Mouse (Mus musculus) left cerebral cortex, postnatal 25 days (tissue): Measurements from ENCODE around the gene Setmar. TPM values are rescaled to one million over a fixed set of nuclear protein-coding genes. Genes with fewer than 3 reads are reported as not detected.

ENCODE experiments used
- DNase-seq, 2 experiments: peaks; one replicate each; pipeline ENCODE4 v3.0.0; 2022; ENCODE audit warnings: low spot score in 2 of 2, mixed read lengths in 1 of 2
- intact Hi-C: fragments of 180-260 bp; cut with DNase I; formaldehyde crosslinking; loops from one replicate; pipeline ENCODE4 v1.15.1; 2025
- total RNA-seq, 2 experiments: library from RNA; stranded (reverse); gene quantifications; 2 replicates each; pipeline ENCODE4 v1.2.3; 2021

Setmar gene
- total RNA-seq, result 10 to 100 TPM in 1 of 2 experiments, 1 to 10 TPM in 1; 8.8 to 10.3 TPM

- peak; percentile 93 to 98 for DNase-seq
- intact Hi-C loops, result no loop called here
Observed at GRCm38 (mm10) chr6:108064918-108065526, at the start of gene Setmar. Gene Setmar, plus strand, starts transcription at chr6:108065045.

- intact Hi-C loops, result loop anchor here (1.0 to 5.0 kb wide), 4 partner anchors 18 to 479 kb away; no protein-coding TSS in a partner anchor
- peak; percentile 55 to 96 for DNase-seq
Observed at GRCm38 (mm10) chr6:108021646-108022045, 43.2 kb upstream of the Setmar start.

- peak; percentile 60 to 63 for DNase-seq
- intact Hi-C loops, result loop anchor here (5.0 kb wide), 1 partner anchor 1253 kb away; the partner anchor contains the start of gene Crbn
Observed at GRCm38 (mm10) chr6:108055041-108055440, 9.8 kb upstream of the Setmar start.

- DNase-seq, result no peak
- intact Hi-C loops, result loop anchor here (5.0 kb wide), 1 partner anchor 1254 kb away; the partner anchor contains the start of gene Crbn
Observed at GRCm38 (mm10) chr6:108055946-108056345, 8.9 kb upstream of the Setmar start.

- DNase-seq, result no peak
- intact Hi-C loops, result loop anchor here (5.0 kb wide), 1 partner anchor 1255 kb away; the partner anchor contains the start of gene Crbn
Observed at GRCm38 (mm10) chr6:108057353-108057752, 7.5 kb upstream of the Setmar start.

GRCm38 (mm10) chr6:108058066-108058465 is 6.8 kb upstream of the Setmar start:
- peak in 1 of 2 experiments; percentile 37 for DNase-seq
- intact Hi-C loops, result loop anchor here (5.0 kb wide), 1 partner anchor 1256 kb away; the partner anchor contains the start of gene Crbn

- DNase-seq, result no peak
- intact Hi-C loops, result no loop called here
Observed at GRCm38 (mm10) chr6:108061121-108061520, 3.7 kb upstream of the Setmar start.

GRCm38 (mm10) chr6:108065583-108065982 is 738 bp downstream of the Setmar start:
- intact Hi-C loops, result no loop called here

GRCm38 (mm10) chr6:108070947-108071346 is 6.1 kb downstream of the Setmar start:
- intact Hi-C loops, result loop anchor here (5.0 kb wide), 1 partner anchor 61 kb away; no protein-coding TSS in a partner anchor

More at GRCm38 (mm10) chr6:108065583-108065982, 738 bp downstream of the Setmar start:
- peak; percentile 75 to 92 for DNase-seq

GRCm38 (mm10) chr6:108073071-108073470 is 8.2 kb downstream of the Setmar start:
- DNase-seq, result peak; percentile 42 to 88
- intact Hi-C loops, result loop anchor here (5.0 kb wide), 1 partner anchor 59 kb away; no protein-coding TSS in a partner anchor

More at GRCm38 (mm10) chr6:108070947-108071346, 6.1 kb downstream of the Setmar start:
- no peak for DNase-seq

- peak in 1 of 2 experiments; percentile 68 for DNase-seq
- intact Hi-C loops, result loop anchor here (5.0 kb wide), 1 partner anchor 58 kb away; no protein-coding TSS in a partner anchor
Observed at GRCm38 (mm10) chr6:108073931-108074330, 9.1 kb downstream of the Setmar start.

GRCm38 (mm10) chr6:108074624-108075023 is 9.8 kb downstream of the Setmar start:
- intact Hi-C loops, result loop anchor here (5.0 kb wide), 1 partner anchor 58 kb away; no protein-coding TSS in a partner anchor
- peak; percentile 45 to 84 for DNase-seq

- intact Hi-C loops, result no loop called here
- no peak for DNase-seq
Observed at GRCm38 (mm10) chr6:108075857-108076256, 11.0 kb downstream of the Setmar start.

GRCm38 (mm10) chr6:108091296-108091695 is 26.5 kb downstream of the Setmar start:
- intact Hi-C loops, result loop anchor here (10.0 kb wide), 1 partner anchor 644 kb away; no protein-coding TSS in a partner anchor
- no peak for DNase-seq

GRCm38 (mm10) chr6:108092646-108093045 is 27.8 kb downstream of the Setmar start:
- intact Hi-C loops, result loop anchor here (10.0 kb wide), 1 partner anchor 642 kb away; no protein-coding TSS in a partner anchor
- DNase-seq, result no peak

GRCm38 (mm10) chr6:108093449-108093848 is 28.6 kb downstream of the Setmar start:
- intact Hi-C loops, result loop anchor here (10.0 kb wide), 1 partner anchor 641 kb away; no protein-coding TSS in a partner anchor
- peak in 1 of 2 experiments; percentile 22 for DNase-seq

- DNase-seq, result no peak
- intact Hi-C loops, result loop anchor here (5.0 to 10.0 kb wide), 3 partner anchors 117 to 639 kb away; partner anchors contain the start of gene Itpr1
Observed at GRCm38 (mm10) chr6:108095445-108095844, 30.6 kb downstream of the Setmar start.

GRCm38 (mm10) chr6:108098171-108098845 is 33.5 kb downstream of the Setmar start:
- intact Hi-C loops, result loop anchor here (1.0 to 10.0 kb wide), 4 partner anchors 114 to 636 kb away; partner anchors contain the start of gene Itpr1

GRCm38 (mm10) chr6:108098846-108099217 is 34.0 kb downstream of the Setmar start:
- DNase-seq, result no peak
- intact Hi-C loops, result loop anchor here (1.0 to 10.0 kb wide), 4 partner anchors 113 to 636 kb away; partner anchors contain the start of gene Itpr1

More at GRCm38 (mm10) chr6:108098171-108098845, 33.5 kb downstream of the Setmar start:
- peak; percentile 61 to 64 for DNase-seq
